Mouse (Mus musculus): Measurements from ENCODE around the gene Tirap.
"Not testable (repeated sequence)": the region's sequence is repeated elsewhere in the genome, so short reads cannot be mapped to it uniquely, and the experiment has no call there.

Tirap gene

GRCm38 (mm10) chr9:35188700-35189099 is 11.4 kb downstream of the Tirap start:
- DNase-seq (ENCODE audit: low read depth), result no peak

- no peak for DNase-seq (ENCODE audit: low read depth)
These were observed 12.7 kb downstream of the Tirap start for GRCm38 (mm10) chr9:35187351-35187903.

GRCm38 (mm10) chr9:35186430-35186829 is 13.7 kb downstream of the Tirap start:
- DNase-seq (ENCODE audit: low read depth), result no peak

GRCm38 (mm10) chr9:35183359-35183758 is 16.7 kb downstream of the Tirap start:
- no peak for DNase-seq (ENCODE audit: low read depth)

GRCm38 (mm10) chr9:35182832-35183231 is 17.3 kb downstream of the Tirap start:
- DNase-seq (ENCODE audit: low read depth), result no peak

GRCm38 (mm10) chr9:35176124-35176659 is 23.9 kb downstream of the Tirap start:
- no peak for DNase-seq (ENCODE audit: low read depth)

- DNase-seq (ENCODE audit: low read depth), result peak; percentile 84
These were observed 24.6 kb downstream of the Tirap start, which contains the start of gene Dcps for GRCm38 (mm10) chr9:35175251-35176123. Dcps (minus strand) TSS chr9:35176061.

- no peak for DNase-seq (ENCODE audit: low read depth)
These were observed 26.8 kb downstream of the Tirap start for GRCm38 (mm10) chr9:35173331-35173730.

GRCm38 (mm10) chr9:35170071-35170470 is 30.0 kb downstream of the Tirap start:
- no peak for DNase-seq (ENCODE audit: low read depth)

GRCm38 (mm10) chr9:35166798-35167635 is 33.1 kb downstream of the Tirap start:
- DNase-seq (ENCODE audit: low read depth), result no peak

- DNase-seq (ENCODE audit: low read depth), result no peak
These were observed 33.8 kb downstream of the Tirap start for GRCm38 (mm10) chr9:35166144-35166797.

- DNase-seq (ENCODE audit: low read depth), result no peak
These were observed 35.8 kb downstream of the Tirap start for GRCm38 (mm10) chr9:35164142-35164874.

GRCm38 (mm10) chr9:35163011-35163690 is 36.9 kb downstream of the Tirap start:
- DNase-seq (ENCODE audit: low read depth), result no peak

- DNase-seq (ENCODE audit: low read depth), result no peak
These were observed 38.4 kb downstream of the Tirap start for GRCm38 (mm10) chr9:35161721-35162120.

- no peak for DNase-seq (ENCODE audit: low read depth)
These were observed 39.4 kb downstream of the Tirap start for GRCm38 (mm10) chr9:35160662-35161061.

GRCm38 (mm10) chr9:35158477-35158876 is 41.6 kb downstream of the Tirap start:
- no peak for DNase-seq (ENCODE audit: low read depth)

GRCm38 (mm10) chr9:35156862-35157261 is 43.2 kb downstream of the Tirap start:
- no peak for DNase-seq (ENCODE audit: low read depth)

GRCm38 (mm10) chr9:35156002-35156710 is 43.9 kb downstream of the Tirap start:
- peak; percentile 87 for DNase-seq (ENCODE audit: low read depth)

- peak; percentile 46 for DNase-seq (ENCODE audit: low read depth)
These were observed 47.2 kb downstream of the Tirap start for GRCm38 (mm10) chr9:35152923-35153322.

GRCm38 (mm10) chr9:35148822-35149221 is 51.3 kb downstream of the Tirap start:
- not testable (repeated sequence) for DNase-seq (ENCODE audit: low read depth)

Data from fibroblast of lung, adult 2 months (primary cell).